Mouse (Mus musculus): ENCODE results near the gene Ppm1e.

- TF ChIP-seq ZNF384 (IDR thresholded peaks at IDR 0.05; ENCODE audit: low read depth, low read length) (no peak), CHD2 (IDR thresholded peaks at IDR 0.05; ENCODE audit: low read depth, low read length) (no peak)
Measured at GRCm38 (mm10) chr11:87275420-87276048, 83.3 kb downstream of the Ppm1e start.

All from ES-E14 (cell line).